Mouse (Mus musculus) CH12.LX (cell line): ENCODE measurements around the gene Alpk1. TPM values are rescaled to one million over a fixed set of nuclear protein-coding genes. Genes with fewer than 3 reads are reported as not detected.

Experiments used
- DNase-seq: peaks from one replicate; pipeline ENCODE4 v3.0.0-alpha.2; 2013; ENCODE audit errors: extremely low read depth
- H3K27ac ChIP-seq: 2 replicates; pipeline ENCODE4 v1.5.1; 2012; ENCODE audit warnings: low read depth, mild to moderate bottlenecking, control low read depth, moderate library complexity; ENCODE audit not compliant: insufficient read depth
- H3K27me3 ChIP-seq: replicated peaks from 2 replicates; pipeline ENCODE3; 2012; ENCODE audit warnings: inconsistent platforms
- H3K36me3 ChIP-seq, 2 experiments: replicated peaks in 1 of 2; 2 replicates each; pipeline versions ENCODE3 to v1.6.1; 2012; ENCODE audit warnings: inconsistent platforms in 1 of 2, low read length in 1 of 2, mild to moderate bottlenecking in 1 of 2, mixed read lengths in 1 of 2, moderate library complexity in 1 of 2; ENCODE audit not compliant: control insufficient read depth in 1 of 2, insufficient read depth in 1 of 2
- H3K4me1 ChIP-seq, 2 experiments: 2 replicates each; pipeline ENCODE4 v1.6.1; 2012; ENCODE audit warnings: inconsistent platforms in 1 of 2, moderate library complexity in 1 of 2; ENCODE audit not compliant: insufficient read depth in 2 of 2, control insufficient read depth in 1 of 2
- H3K4me2 ChIP-seq: 2 replicates; pipeline ENCODE4 v1.6.1; 2012; ENCODE audit warnings: low read depth, mild to moderate bottlenecking, control low read depth; ENCODE audit not compliant: poor library complexity, insufficient read depth, severe bottlenecking
- H3K4me3 ChIP-seq, 3 experiments: fragments of 150-350 bp in 1 of 3; sonication (generic) in 1 of 3; replicated peaks in 1 of 3; 2 replicates each; pipeline versions ENCODE3 to v1.5.1; 2011 to 2012; ENCODE audit warnings: low read depth in 2 of 3, low read length in 2 of 3, mild to moderate bottlenecking in 2 of 3, moderate library complexity in 2 of 3, control low read depth in 1 of 3, improper control_type of control experiment in 1 of 3, inconsistent platforms in 1 of 3, mixed read lengths in 1 of 3; ENCODE audit not compliant: poor library complexity in 1 of 3
- H3K79me2 ChIP-seq: replicated peaks from 2 replicates; pipeline ENCODE4 v1.6.1; 2012; ENCODE audit warnings: mild to moderate bottlenecking, moderate library complexity; ENCODE audit not compliant: control insufficient read depth, poor library complexity, insufficient read depth, severe bottlenecking; ENCODE audit errors: extremely low read depth
- H3K9ac ChIP-seq: 2 replicates; pipeline ENCODE4 v1.6.1; 2012; ENCODE audit warnings: low read depth, mild to moderate bottlenecking, control low read depth, moderate library complexity; ENCODE audit not compliant: insufficient read depth
- H3K9me3 ChIP-seq: replicated peaks from 2 replicates; pipeline ENCODE3; 2012; ENCODE audit warnings: low read length, inconsistent platforms, mixed read lengths
- BHLHE40 ChIP-seq: IDR thresholded peaks from 2 replicates; pipeline ENCODE4 v1.6.1; 2011; ENCODE audit warnings: mild to moderate bottlenecking, low read depth, low read length, improper control_type of control experiment
- CHD1 ChIP-seq: IDR thresholded peaks from 2 replicates; pipeline ENCODE4 v1.6.1; 2012; ENCODE audit warnings: low read depth, low read length, improper control_type of control experiment, inconsistent platforms
- ELF1 ChIP-seq: IDR thresholded peaks from 2 replicates; pipeline ENCODE4 v1.6.1; 2014; ENCODE audit warnings: low read depth, mild to moderate bottlenecking, inconsistent platforms, low read length, improper control_type of control experiment
- EP300 ChIP-seq: IDR thresholded peaks from 2 replicates; pipeline ENCODE4 v1.6.1; 2011; ENCODE audit warnings: low read length, improper control_type of control experiment
- ETS1 ChIP-seq: conservative IDR thresholded peaks from 2 replicates; pipeline ENCODE4 v1.6.1; 2012; ENCODE audit warnings: low read depth, mild to moderate bottlenecking, inconsistent platforms, low read length, improper control_type of control experiment, moderate library complexity
- IRF4 ChIP-seq: IDR thresholded peaks from 2 replicates; pipeline ENCODE4 v1.6.1; 2014; ENCODE audit warnings: low read depth, mild to moderate bottlenecking, inconsistent platforms, low read length, improper control_type of control experiment
- JUN ChIP-seq: IDR thresholded peaks from 2 replicates; pipeline ENCODE4 v1.6.1; 2011; ENCODE audit warnings: low read depth, mild to moderate bottlenecking, low read length, improper control_type of control experiment, moderate library complexity; ENCODE audit not compliant: insufficient read depth
- MAX ChIP-seq: IDR thresholded peaks from 2 replicates; pipeline ENCODE4 v1.6.1; 2011; ENCODE audit warnings: low read length, improper control_type of control experiment
- MEF2A ChIP-seq: IDR thresholded peaks from 2 replicates; pipeline ENCODE4 v1.6.1; 2014; ENCODE audit warnings: low read depth, mild to moderate bottlenecking, inconsistent platforms, low read length, improper control_type of control experiment, borderline replicate concordance
- MXI1 ChIP-seq: IDR thresholded peaks from 2 replicates; pipeline ENCODE4 v1.6.1; 2011; ENCODE audit warnings: mild to moderate bottlenecking, low read depth, low read length, improper control_type of control experiment
- MYC ChIP-seq: IDR thresholded peaks from 2 replicates; pipeline ENCODE4 v1.6.1; 2011; ENCODE audit warnings: low read depth, mild to moderate bottlenecking, improper control_type of control experiment, low read length
- NRF1 ChIP-seq: IDR thresholded peaks from 2 replicates; pipeline ENCODE4 v1.6.1; 2014; ENCODE audit warnings: low read depth, mild to moderate bottlenecking, inconsistent platforms, low read length, improper control_type of control experiment, moderate library complexity
- POLR2AphosphoS2 ChIP-seq: IDR thresholded peaks from 2 replicates; pipeline ENCODE4 v1.6.1; 2011; ENCODE audit warnings: low read depth, low read length, improper control_type of control experiment
- RAD21 ChIP-seq: IDR thresholded peaks from 2 replicates; pipeline ENCODE4 v1.6.1; 2011; ENCODE audit warnings: low read depth, mild to moderate bottlenecking, low read length, improper control_type of control experiment, moderate library complexity
- RCOR1 ChIP-seq: conservative IDR thresholded peaks from 2 replicates; pipeline ENCODE4 v1.6.1; 2012; ENCODE audit warnings: low read depth, mild to moderate bottlenecking, inconsistent platforms, low read length, improper control_type of control experiment
- SMC3 ChIP-seq: IDR thresholded peaks from 2 replicates; pipeline ENCODE4 v1.6.1; 2011; ENCODE audit warnings: low read depth, low read length, improper control_type of control experiment
- TBP ChIP-seq: conservative IDR thresholded peaks from 2 replicates; pipeline ENCODE4 v1.6.1; 2011; ENCODE audit warnings: low read depth, low read length, improper control_type of control experiment
- TCF12 ChIP-seq: IDR thresholded peaks from 2 replicates; pipeline ENCODE4 v1.6.1; 2014; ENCODE audit warnings: low read depth, mild to moderate bottlenecking, inconsistent platforms, low read length, improper control_type of control experiment
- UBTF ChIP-seq: IDR thresholded peaks from 2 replicates; pipeline ENCODE4 v1.6.1; 2012; ENCODE audit warnings: low read depth, mild to moderate bottlenecking, inconsistent platforms, low read length, improper control_type of control experiment, moderate library complexity
- USF1 ChIP-seq: IDR thresholded peaks from 2 replicates; pipeline ENCODE4 v1.6.1; 2014; ENCODE audit warnings: low read depth, mild to moderate bottlenecking, inconsistent platforms, low read length, improper control_type of control experiment
- ZC3H11A ChIP-seq: IDR thresholded peaks from 2 replicates; pipeline ENCODE4 v1.6.1; 2012; ENCODE audit warnings: low read depth, mild to moderate bottlenecking, inconsistent platforms, low read length, improper control_type of control experiment
- ZNF384 ChIP-seq: IDR thresholded peaks from 2 replicates; pipeline ENCODE4 v1.6.1; 2012; ENCODE audit warnings: low read depth, low read length, improper control_type of control experiment, inconsistent platforms
- dilution Hi-C: fragments of 300-500 bp; cut with MboI; formaldehyde crosslinking; loops from 2 replicates; pipeline ENCODE4 v1.14.3; 2020; ENCODE audit warnings: low sequenced_read_pairs; ENCODE audit not compliant: extremely low pct_unique_long_range_greater_than_20kb, extremely low pct_ligation_motif_present
- in situ Hi-C: fragments of 300-500 bp; cut with MboI; formaldehyde crosslinking; loops from 3 replicates; pipeline ENCODE4 v1.14.3; 2019; ENCODE audit warnings: low sequenced_read_pairs, low pct_ligation_motif_present, low pct_unique_long_range_greater_than_20kb, mixed read lengths
- polyA plus RNA-seq: library from polyadenylated mRNA; unstranded; fragments of >175 nt; gene quantifications from 2 replicates; pipeline ENCODE4 v1.2.1, GENCODE M21; 2012; ENCODE audit warnings: low read depth; ENCODE audit not compliant: insufficient read length
- total RNA-seq, 2 experiments: library from RNA; depleted of rRNA; stranded (reverse); fragments of 300-350 nt in 1 of 2; fragments of >200 nt in 1 of 2; gene quantifications; 2 replicates each; pipeline ENCODE4 v1.2.3; 2012 to 2014

The Alpk1 gene
- total and polyA plus RNA-seq, 3 experiments = 1.4 to 1.8 (median 1.5) TPM

GRCm38 (mm10) chr3:127809103-127809502 lies 28.8 kb upstream of the Alpk1 start:
- in situ Hi-C loops = no loop called here
- Histone ChIP-seq H3K4me2 (no peak overlapping the region), H3K27me3 (no peaks in the 10 kb centered on the region), H3K4me3 (no peak overlapping the region), H3K9ac (no peak overlapping the region), H3K27ac (no peak overlapping the region), H3K9me3 (no peaks in the 10 kb centered on the region), H3K36me3 (peaks cover 44 to 75% of the 10 kb centered on the region in 2 experiments), H3K4me1 (no peaks in the 10 kb centered on the region), H3K79me2 (no peaks in the 10 kb centered on the region)
- no peak for DNase-seq
- dilution Hi-C loops = no loop called here
- no peak for TF ChIP-seq MEF2A
- no peak for TF ChIP-seq BHLHE40
- TF ChIP-seq ELF1 = no peak
- TF ChIP-seq IRF4 = no peak
- TF ChIP-seq JUN = no peak
- no peak for TF ChIP-seq NRF1
- TF ChIP-seq ETS1 = no peak
- TF ChIP-seq ZC3H11A = no peak
- no peak for TF ChIP-seq UBTF
- no peak for TF ChIP-seq TCF12
- TF ChIP-seq MXI1 = no peak
- TF ChIP-seq CHD1 = no peak
- TF ChIP-seq MYC = no peak

- Histone ChIP-seq H3K4me2 (no peak overlapping the region), H3K79me2 (no peaks in the 10 kb centered on the region), H3K4me3 (no peak overlapping the region), H3K4me1 (no peaks in the 10 kb centered on the region), H3K9ac (no peak overlapping the region), H3K36me3 (peaks cover 39 to 63% of the 10 kb centered on the region in 2 experiments), H3K27ac (no peak overlapping the region), H3K27me3 (no peaks in the 10 kb centered on the region), H3K9me3 (no peaks in the 10 kb centered on the region)
- DNase-seq = no peak
- in situ Hi-C loops = no loop called here
- dilution Hi-C loops = no loop called here
- TF ChIP-seq RCOR1 (no peak), BHLHE40 (no peak), USF1 (no peak), ZNF384 (no peak), SMC3 (no peak), TBP (no peak), CHD1 (no peak), MYC (no peak), MXI1 (no peak), ELF1 (no peak), POLR2AphosphoS2 (no peak), RAD21 (no peak), MEF2A (no peak), IRF4 (no peak), MAX (no peak), ZC3H11A (no peak), EP300 (no peak)
These were observed 27.5 kb upstream of the Alpk1 start for GRCm38 (mm10) chr3:127807846-127808245.
